Mouse (Mus musculus) B cell, adult 2 months (primary cell): ENCODE measurements around the gene Tff1.

ENCODE experiments used
- DNase-seq, 2 experiments: peaks; one replicate each; pipeline ENCODE4 v3.0.0; 2022

Tff1 gene

GRCm38 (mm10) chr17:31165127-31165526 lies at the start of gene Tff1:
Gene Tff1 (minus strand): TSS chr17:31165277.
- no peak for DNase-seq

GRCm38 (mm10) chr17:31211881-31212280 lies 46.8 kb upstream of the Tff1 start:
- no peak for DNase-seq

DNA sequence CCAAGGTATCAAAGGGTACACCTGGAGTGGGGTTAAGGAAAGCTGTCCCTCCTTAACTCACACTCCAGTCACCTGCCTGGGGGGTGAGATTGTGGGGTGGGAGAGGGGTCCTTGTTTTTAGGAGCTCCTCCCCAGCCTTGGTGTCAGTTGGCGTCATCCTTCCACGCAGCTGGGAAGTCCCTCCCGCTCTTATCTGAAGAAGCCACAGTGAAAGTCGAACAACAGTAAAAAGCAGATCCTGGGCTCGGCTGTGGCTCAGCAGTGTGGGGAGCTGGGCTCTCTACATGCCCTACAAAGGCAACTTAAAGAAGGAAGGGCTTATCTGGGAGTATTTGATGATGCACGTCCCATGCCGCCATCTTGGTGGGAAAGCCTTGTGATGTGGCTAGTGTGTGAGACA lies 45.2 kb upstream of the Tff1 start:
- no peak for DNase-seq

- no peak for DNase-seq
Observed at GRCm38 (mm10) chr17:31209376-31209930, 44.4 kb upstream of the Tff1 start.

- no peak for DNase-seq
Observed at GRCm38 (mm10) chr17:31208654-31209053, 43.6 kb upstream of the Tff1 start.

- no peak for DNase-seq
Observed at GRCm38 (mm10) chr17:31207771-31208334, 42.8 kb upstream of the Tff1 start, which contains the start of gene Ubash3a. Gene Ubash3a (plus strand): TSS chr17:31207873.

- no peak for DNase-seq
Observed at GRCm38 (mm10) chr17:31198877-31199276, 33.8 kb upstream of the Tff1 start, which contains the start of gene Tmprss3. Gene Tmprss3 (minus strand): TSS chr17:31198977.

DNA sequence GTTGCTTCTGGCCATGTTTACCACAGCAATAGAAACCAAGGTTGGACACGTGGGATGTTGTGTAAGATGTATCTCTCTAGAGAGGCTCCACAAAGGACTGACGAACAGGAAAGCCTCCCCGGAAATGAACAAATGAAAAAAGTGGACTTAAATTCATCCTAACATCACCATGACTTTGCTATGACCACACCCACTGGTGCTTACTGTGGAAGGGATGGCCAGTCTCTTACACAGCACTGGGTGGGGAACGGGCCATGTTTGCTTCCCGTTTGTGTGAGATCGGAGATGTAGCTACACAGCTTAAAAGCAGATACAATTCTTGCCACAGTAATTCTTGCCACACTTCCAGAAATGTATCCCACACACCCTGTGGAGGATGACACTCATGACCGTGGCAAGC lies 31.2 kb upstream of the Tff1 start:
- DNase-seq = no peak

GRCm38 (mm10) chr17:31195207-31195606 lies 30.1 kb upstream of the Tff1 start:
- no peak for DNase-seq

GRCm38 (mm10) chr17:31193360-31193759 lies 28.3 kb upstream of the Tff1 start:
- DNase-seq = no peak

- DNase-seq = peak; percentile 38 to 44
Observed at GRCm38 (mm10) chr17:31192663-31193062, 27.6 kb upstream of the Tff1 start.

DNA sequence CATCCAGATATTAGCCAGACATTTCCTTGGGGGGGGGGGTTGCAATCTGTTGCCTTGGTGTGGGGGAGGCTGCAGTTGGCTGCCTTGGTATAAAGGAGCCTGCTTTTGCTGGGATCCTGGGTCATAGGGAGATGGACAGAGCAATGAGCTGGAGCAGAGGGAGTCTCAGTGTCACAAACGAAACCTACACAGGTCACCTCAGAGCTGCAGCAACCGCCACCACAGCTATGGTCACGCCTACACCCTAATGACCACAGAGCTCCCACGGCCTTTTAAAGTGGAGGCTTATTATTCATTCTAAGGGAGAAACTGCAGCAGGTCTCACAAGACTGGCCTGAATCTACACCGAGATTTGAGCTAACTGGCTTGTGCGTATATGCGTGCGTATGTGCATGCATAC lies 26.7 kb upstream of the Tff1 start:
- no peak for DNase-seq

DNA sequence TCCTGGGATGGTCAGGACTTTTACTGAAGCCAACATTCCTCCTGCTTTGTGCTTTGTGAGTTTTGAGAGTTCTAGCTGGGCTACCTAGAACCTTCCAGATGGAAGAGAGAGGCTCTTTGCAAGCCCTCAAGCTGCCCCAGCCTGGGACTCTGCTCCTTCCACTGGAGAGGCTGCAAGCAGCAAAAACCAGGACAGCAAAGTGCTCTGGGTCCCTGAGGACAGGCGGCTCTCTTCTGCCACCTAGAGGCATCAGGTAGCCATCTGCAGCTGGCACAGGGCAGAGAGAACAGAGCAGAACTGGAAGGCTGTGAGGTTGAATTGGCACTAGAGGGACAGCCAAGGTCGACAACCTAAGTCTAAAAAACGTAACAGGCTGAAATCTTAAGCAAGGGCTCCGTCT lies 22.3 kb upstream of the Tff1 start:
- DNase-seq = peak; percentile 70 to 71

- peak in 1 of 2 experiments; percentile 19 for DNase-seq
Observed at GRCm38 (mm10) chr17:31184269-31184990, 19.4 kb upstream of the Tff1 start.

DNA sequence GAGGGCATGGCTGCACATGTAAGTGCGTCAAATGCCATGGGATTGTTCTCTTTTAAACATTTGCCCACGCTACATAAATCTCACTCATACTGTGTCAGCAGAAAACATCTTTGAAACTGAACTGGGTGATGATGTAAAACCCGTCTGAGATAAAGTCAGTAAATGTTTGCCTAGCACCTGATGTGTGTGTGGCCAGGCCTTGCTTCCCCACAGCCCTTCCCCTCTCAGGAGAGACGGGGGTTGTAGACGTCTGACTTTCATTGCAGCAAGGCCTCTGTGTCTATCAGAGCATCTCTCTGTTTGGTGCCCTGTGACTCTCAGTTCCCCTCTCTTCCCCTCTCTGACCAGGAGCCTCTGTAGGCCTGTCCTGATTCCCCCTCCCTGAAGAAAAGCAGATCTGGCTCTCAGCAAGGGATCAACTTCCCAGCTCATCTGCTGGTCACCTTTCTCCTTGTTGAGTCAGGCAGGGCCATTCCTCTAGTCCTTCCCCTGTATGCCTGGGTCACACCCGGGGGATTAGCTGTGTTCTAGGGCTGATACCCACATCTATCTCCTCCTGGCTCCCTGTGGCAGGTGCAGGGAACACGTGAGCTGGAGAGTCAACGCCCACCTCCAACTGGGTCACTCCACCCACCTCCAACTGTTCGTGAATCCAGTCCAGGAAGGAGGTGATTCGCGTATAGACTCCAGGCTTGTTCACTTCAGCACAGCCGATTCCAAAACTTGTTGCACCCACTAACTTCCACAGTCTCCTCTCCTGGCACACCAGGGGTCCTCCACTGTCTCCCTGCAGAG lies 18.3 kb upstream of the Tff1 start:
- DNase-seq = no peak

DNA sequence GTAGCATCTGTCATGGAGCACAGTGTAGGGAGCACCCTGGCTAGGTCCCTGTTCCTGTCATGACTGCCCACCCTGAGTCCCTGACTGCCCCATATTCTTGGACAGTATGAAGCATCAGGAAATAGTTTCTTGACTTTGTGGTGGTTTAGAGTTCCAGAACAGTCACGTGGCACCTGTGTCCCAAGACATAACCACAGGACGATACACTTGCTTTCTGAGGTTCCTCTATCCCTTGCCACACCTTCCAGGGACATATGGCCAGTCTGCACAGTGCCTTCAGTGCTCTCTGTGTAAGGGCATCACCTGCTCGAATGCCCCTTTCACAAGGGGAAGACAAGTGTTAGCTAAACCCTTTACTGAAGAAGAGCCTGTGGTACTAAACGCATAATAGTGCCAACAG lies 16.4 kb upstream of the Tff1 start:
- no peak for DNase-seq

GRCm38 (mm10) chr17:31176321-31176720 lies 11.2 kb upstream of the Tff1 start:
- DNase-seq = no peak

GRCm38 (mm10) chr17:31169796-31170195 lies 4.7 kb upstream of the Tff1 start:
- DNase-seq = no peak

DNA sequence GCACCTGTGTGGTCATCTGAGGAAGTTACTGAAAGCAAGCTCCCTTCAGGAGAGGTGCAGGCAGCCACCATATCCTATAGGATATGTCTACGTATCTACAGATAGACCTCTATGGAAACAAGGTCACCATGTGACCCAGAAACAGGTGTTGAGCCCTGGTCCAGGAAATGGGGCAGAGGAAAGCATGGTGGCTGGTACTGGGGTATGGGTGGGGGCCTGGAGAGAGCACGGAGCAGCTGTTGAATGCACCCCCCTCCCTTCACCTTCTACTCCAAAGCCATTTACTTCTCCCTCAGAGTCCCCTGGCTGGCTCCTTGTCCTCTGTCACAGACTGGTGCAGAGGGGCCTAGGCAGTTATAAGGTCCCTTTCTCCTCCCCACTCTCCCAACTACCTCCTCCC lies 1.3 kb downstream of the Tff1 start:
- DNase-seq = no peak

GRCm38 (mm10) chr17:31162607-31163006 lies 2.5 kb downstream of the Tff1 start:
- peak; percentile 13 to 32 for DNase-seq

DNA sequence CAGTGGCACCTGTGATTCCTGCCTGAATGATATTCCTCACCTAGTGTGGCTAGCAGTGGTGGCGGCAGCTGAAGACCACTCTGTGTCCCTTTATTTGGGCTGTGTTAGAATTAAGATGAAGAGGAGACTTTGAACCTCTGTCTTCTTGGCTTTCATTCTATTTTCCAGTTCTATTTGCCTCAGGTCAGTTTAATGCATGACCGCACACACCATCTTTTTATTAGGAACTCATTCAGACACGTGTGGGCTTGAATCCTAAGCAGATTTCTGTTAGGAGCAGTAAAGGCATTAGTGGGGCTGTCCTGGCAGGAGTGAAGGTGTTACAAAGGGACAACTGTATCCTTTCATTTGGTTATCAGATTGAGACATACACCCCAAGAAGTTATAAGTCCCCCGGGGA lies 4.8 kb downstream of the Tff1 start:
- no peak for DNase-seq

DNA sequence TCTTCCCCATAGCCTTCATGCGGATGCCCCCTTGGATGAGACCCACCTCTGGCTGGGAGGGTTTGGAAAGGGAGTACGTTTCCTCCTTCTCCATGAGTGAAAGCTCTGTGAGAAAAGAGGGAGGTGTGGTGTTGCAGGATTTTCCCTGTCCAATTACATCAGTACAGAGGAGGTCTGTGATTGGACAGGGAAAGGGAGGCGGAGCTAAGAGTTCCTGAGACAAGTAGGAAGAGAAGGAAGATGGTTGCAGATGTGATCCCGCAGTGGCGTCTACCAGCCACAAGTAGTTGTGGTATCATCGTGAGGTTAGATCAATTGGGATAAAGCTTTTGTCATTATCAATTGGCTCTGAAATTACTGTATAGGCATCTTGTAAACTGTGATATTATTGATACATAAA lies 7.2 kb downstream of the Tff1 start:
- DNase-seq = no peak

DNA sequence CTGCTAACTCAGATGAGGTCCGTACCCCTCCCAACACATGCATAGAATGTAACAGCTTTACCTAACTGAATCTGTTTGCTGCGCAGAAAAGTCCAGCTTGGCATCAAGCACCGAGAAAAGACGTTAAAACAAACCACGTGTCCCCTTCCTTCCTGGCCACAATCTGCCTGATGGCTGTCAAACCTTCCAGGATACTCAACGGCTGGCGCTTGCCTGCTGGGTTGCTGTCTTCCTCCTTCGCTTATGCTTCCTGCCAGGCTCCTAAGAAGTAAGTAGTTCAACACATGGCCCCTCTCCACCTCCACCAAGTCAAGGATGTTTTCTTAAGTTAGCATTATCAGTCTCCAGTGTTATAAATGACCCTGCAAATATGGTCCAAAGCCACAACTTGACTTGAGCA lies 11.3 kb downstream of the Tff1 start:
- DNase-seq = no peak
